Mouse (Mus musculus): ENCODE data around the gene Rnf212. TPM values are rescaled to one million over a fixed set of nuclear protein-coding genes. Genes with fewer than 3 reads are reported as not detected.

Gene Rnf212
- total RNA-seq, 4 experiments from 2014 or later: not detected

Other genes starting within 250 kb of the Rnf212 start
- not detected for gene Cplx1, start 225.0 kb downstream of the Rnf212 start, total RNA-seq (2022)
- gene Gak, start 145.2 kb downstream of the Rnf212 start, total RNA-seq (2022): 10 to 100 TPM in 2 of 4 experiments, 1 to 10 TPM in 2; 9.3 to 12.6 (median 10.3) TPM
- gene Tmem175, start 145.2 kb downstream of the Rnf212 start, total RNA-seq (2022): 1 to 10 TPM; 6.9 to 9.2 (median 8.0) TPM
- 1 to 10 TPM; 8.3 to 9.8 (median 9.2) TPM for gene Idua, start 114.7 kb downstream of the Rnf212 start, total RNA-seq (2022)
- gene Dgkq, start 105.3 kb downstream of the Rnf212 start, total RNA-seq (2022): 1 to 10 TPM; 2.6 to 4.6 (median 3.1) TPM
- gene Slc26a1, start 99.4 kb downstream of the Rnf212 start, total RNA-seq (2022): not detected
- gene Fgfrl1, start 82.6 kb downstream of the Rnf212 start, total RNA-seq (2022): 10 to 100 TPM; 23.6 to 25.6 (median 24.4) TPM
- not detected for gene Tmed11, start 20.4 kb upstream of the Rnf212 start, total RNA-seq (2022)
- gene Vmn2r8, start 33.9 kb upstream of the Rnf212 start, total RNA-seq (2022): not detected
- not detected for gene Vmn2r9, start 77.6 kb upstream of the Rnf212 start, total RNA-seq (2022)
- gene Vmn2r10, start 231.5 kb upstream of the Rnf212 start, total RNA-seq (2022): not detected

All from gastrocnemius, adult 8-10 months (tissue).